Mouse (Mus musculus) spleen, adult 12 weeks (tissue): ENCODE results near the gene Gpc6.

Experiments
- DNase-seq: peaks from one replicate; pipeline ENCODE4 v3.0.0; 2022; ENCODE audit warnings: low spot score

Gene Gpc6

DNA sequence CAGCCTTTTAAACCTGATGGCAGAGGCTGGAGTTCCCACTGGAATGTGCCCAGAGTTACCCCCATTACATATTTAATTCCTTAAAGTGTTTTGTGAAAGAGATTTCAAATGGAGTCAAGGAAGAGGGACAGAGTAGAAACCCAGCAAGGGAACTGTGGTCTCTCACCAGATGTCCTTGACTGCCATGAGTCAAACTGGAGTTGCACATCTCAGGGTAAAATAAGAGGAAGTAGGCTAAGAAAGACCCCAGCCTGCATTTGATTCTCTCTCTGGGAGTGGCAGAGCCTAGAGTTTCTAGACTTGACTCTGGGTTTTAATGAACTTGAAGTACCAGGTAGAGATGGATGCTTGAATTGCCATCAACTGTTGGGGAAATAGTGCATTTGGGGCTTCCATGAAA lies 946.2 kb downstream of the Gpc6 start:
- DNase-seq: no peak

GRCm38 (mm10) chr14:117879313-117879712 lies 954.2 kb downstream of the Gpc6 start:
- no peak for DNase-seq

GRCm38 (mm10) chr14:117881112-117881511 lies 956.0 kb downstream of the Gpc6 start:
- DNase-seq: no peak

- DNase-seq: no peak
Observed at GRCm38 (mm10) chr14:117882222-117882621, 957.1 kb downstream of the Gpc6 start.

DNA sequence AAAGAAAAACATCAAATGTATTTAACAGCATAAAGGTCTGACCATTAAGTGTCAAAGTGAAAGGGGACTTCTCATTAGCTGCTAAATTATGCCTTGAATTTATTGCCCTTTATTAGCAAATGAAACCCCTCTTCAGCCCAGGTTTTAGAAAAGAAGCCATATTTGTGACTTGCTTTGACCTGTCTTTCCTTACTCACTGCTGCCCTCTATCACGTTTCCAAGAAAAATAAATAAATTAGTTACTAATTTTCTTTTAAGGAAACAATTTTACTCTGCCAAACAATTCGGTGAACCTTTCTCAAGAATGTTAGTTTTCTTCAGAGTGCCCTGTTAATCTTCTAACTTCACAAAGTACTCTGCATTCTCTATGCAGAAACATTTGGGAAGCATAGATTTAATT lies 964.5 kb downstream of the Gpc6 start:
- no peak for DNase-seq

GRCm38 (mm10) chr14:117891426-117891825 lies 966.3 kb downstream of the Gpc6 start:
- no peak for DNase-seq

- DNase-seq: no peak
Observed at GRCm38 (mm10) chr14:117892026-117892425, 966.9 kb downstream of the Gpc6 start.

GRCm38 (mm10) chr14:117894869-117895538 lies 969.9 kb downstream of the Gpc6 start:
- DNase-seq: no peak

- DNase-seq: no peak
Observed at GRCm38 (mm10) chr14:117895539-117895912, 970.4 kb downstream of the Gpc6 start.

DNA sequence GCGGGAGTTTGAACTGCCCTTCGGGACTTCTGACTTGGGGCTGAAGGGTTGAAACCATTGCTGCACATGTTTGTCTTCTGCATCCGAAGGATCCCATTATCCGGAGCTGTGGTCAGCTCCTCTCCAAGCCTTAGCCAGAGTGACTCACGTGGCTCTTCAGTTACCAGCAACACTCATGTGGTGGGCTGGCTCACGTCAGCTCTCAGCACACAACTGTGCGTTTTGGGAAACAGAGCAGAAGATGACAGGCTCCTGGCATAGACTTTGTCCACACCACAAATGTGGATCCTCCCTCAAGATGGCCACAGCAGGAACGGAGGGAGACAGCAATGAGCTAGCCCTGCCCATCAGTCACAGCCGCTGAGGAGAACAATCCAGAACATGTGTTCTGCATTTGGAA lies 979.2 kb downstream of the Gpc6 start:
- DNase-seq: no peak

- DNase-seq: no peak
Observed at GRCm38 (mm10) chr14:117905701-117906100, 980.6 kb downstream of the Gpc6 start.

DNA sequence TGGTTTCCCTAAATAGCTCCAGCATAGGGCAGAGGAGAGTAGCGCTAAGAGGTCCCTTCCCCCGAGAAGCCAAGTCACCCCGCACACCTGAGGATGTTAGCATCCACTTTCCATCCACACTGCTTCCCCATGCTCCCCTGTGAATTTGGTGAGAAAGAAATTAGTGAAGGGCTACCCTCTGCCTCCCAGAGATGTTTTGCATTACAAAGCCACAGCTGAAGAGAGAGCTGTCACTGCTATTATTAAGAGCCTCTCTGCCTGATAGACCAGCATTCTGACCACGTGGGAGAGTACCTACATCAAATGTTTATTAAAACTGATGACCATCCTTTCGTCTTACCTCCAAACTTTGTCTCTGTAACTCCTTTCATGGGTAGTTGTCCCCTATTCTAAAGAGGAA lies 981.2 kb downstream of the Gpc6 start:
- no peak for DNase-seq

DNA sequence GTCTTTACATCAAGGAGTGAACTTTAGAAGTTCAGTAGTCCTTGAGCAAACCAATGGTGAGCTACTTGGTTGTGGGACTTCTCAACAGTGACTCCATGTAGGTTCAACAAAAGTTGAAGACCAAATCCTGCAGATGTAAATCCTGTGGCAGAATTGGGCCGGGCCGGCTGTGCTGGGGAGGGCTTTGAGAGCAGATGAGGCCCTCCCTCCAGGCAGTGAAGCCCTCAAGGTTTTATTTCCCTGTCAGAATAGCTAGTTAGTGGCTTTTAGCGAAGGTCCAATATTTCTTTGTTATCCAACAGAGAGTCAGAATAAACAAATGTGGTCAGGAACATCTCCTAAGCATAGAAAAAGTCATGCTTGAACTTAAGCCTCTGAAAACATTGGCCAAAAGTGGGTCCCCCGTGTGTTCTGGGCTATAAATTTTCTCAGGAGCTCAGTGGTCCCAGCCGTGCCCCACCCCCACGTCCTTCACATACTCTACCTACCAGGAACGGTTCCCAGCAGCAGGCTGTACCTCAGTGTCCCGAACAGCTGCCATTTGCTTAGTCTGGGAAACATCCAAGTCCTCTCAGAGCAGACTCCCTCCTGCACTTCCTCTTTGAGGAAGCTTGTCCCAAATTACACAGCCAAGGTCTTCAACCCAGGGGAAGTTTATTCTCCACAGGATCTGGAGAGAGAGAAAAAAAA lies 983.3 kb downstream of the Gpc6 start:
- DNase-seq: no peak

- DNase-seq: no peak
Observed at GRCm38 (mm10) chr14:117909046-117909445, 983.9 kb downstream of the Gpc6 start.

- DNase-seq: no peak
Observed at GRCm38 (mm10) chr14:117910323-117910722, 985.2 kb downstream of the Gpc6 start.

- DNase-seq: no peak
Observed at GRCm38 (mm10) chr14:117912624-117913270, 987.6 kb downstream of the Gpc6 start.

DNA sequence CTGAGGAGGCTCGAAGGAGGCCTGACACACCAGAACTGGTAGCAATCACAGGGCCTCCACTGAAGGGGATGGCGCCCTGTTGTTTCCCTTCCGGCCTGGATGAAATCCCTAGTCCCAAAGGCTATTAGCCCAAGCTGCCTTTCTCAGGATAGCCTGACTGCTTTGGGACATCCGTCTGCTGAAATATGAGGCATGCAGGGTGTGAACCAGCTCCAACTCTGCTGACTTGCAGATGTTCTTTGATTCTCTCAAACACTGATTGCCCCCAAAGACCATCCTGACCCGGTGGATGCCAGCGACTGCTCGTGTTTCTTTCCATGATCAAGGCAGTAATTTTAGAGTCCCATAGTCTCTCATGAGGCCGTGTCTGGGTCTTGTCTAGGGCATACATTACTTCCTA lies 991.5 kb downstream of the Gpc6 start:
- DNase-seq: no peak

DNA sequence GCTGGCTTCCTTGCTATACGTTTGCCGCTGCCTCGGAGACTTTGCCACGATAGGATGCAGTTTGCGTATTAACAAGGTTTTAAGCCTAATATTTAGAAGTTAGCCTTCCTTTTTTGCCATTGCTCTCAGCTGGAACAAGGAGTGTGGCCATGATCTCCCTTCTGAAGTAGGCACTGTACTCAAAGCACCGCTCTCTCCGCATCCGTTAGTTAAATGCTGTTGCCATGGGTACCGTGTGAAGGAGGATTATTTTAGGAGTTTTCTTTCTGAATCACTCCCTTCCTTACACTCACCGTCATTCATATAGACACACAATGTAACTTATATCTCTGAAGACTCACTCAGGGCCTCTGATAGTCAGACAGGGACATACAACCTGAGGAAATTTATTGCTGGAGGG lies 993.6 kb downstream of the Gpc6 start:
- DNase-seq: no peak

- DNase-seq: no peak
Observed at GRCm38 (mm10) chr14:117919612-117920011, 994.5 kb downstream of the Gpc6 start.

DNA sequence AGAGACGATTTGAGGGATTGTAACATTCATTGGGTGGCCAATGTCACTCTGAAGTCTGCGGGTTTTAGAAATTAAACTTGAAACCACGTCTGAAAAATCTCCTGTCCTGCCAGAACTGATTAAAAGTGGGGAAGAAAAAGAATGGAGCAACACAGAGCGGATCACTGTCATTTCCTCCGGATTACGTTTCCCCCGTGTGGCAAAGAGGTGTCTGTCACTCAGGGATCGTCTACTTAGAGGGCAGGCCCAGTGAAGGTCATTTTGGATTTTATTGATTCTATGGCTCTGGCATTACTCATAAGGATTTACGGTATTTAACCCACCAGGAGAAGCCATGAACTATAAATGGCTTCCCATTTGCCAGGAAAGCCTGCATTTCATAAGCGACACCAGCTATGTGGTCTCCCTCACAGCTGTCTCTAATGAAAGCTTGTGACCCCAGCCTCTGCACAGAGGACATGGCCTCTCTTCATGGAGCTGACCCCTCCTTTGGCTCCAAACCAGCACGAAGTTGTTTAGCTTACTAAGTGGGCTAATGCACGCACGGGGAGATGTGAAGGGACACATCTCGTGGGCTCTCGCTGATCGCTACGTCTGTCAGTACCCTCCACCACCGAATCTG lies 996.4 kb downstream of the Gpc6 start:
- no peak for DNase-seq

- no peak for DNase-seq
Observed at GRCm38 (mm10) chr14:117923667-117924066, 998.6 kb downstream of the Gpc6 start.

- DNase-seq: no peak
Observed at GRCm38 (mm10) chr14:117930105-117930847, 1005.2 kb downstream of the Gpc6 start.
